Mouse (Mus musculus): ENCODE data around the gene Kcnip4.

GRCm38 (mm10) chr5:48371890-48372766 lies 1152.6 kb downstream of the Kcnip4 start:
- no peak for TF ChIP-seq CTCF (IDR thresholded peaks at IDR 0.05; ENCODE audit: insufficient read depth, low read length)
- peak; percentile 68; the same call in 1 of the 2 replicates for TF ChIP-seq POLR2A (IDR thresholded peaks at IDR 0.05; ENCODE audit: borderline replicate concordance, extremely low read depth, low read depth, low read length)

Measured in lung, adult 2 months (tissue).